Mouse (Mus musculus): Measurements from ENCODE around the gene Dxo. TPM values are rescaled to one million over a fixed set of nuclear protein-coding genes. Genes with fewer than 3 reads are reported as not detected.
"Not testable (repeated sequence)": the region's sequence is repeated elsewhere in the genome, so short reads cannot be mapped to it uniquely, and the experiment has no call there.

Dxo gene
- polyA plus RNA-seq (2014; fragmentation: Nextera tagmentation; extraction: Ambion mirVana): 66.6 and 68.6 TPM in 2 replicates

- H3K9me3 ChIP-seq (ENCODE audit: control insufficient read depth, low read length): no peaks in the 10 kb centered on the region
- H3K4me2 ChIP-seq (ENCODE audit: low read length): peak within 1 kb of the TSS; percentile 74
- H3K36me3 ChIP-seq (ENCODE audit: control insufficient read depth, insufficient read depth, low read length): peaks cover 55% of the 10 kb centered on the region
- DNase-seq (peak; percentile 99), ATAC-seq (ENCODE audit: low FRiP score, low TSS enrichment) (peak; percentile 93)
- H3K4me1 ChIP-seq (ENCODE audit: control insufficient read depth, insufficient read depth, low read length): peaks cover 14% of the 10 kb centered on the region
- peak within 1 kb of the TSS; percentile 76 for H3K4me3 ChIP-seq (replicated peaks; ENCODE audit: low read depth, low read length)
- H3K27me3 ChIP-seq (ENCODE audit: control insufficient read depth, insufficient read depth, low read length): no peaks in the 10 kb centered on the region
- H3K9ac ChIP-seq (replicated peaks; ENCODE audit: low read length): peak within 1 kb of the TSS; percentile 74
- WGBS: under 1% methylated on average over 40 of the region's 40 CpGs
- peak within 1 kb of the TSS; percentile 78 for H3K27ac ChIP-seq (replicated peaks; ENCODE audit: low read depth, low read length)
These were observed at the start of gene Dxo, which contains the start of gene Stk19 for GRCm38 (mm10) chr17:34836856-34837221. Dxo (plus strand) TSS chr17:34837019. Stk19 (minus strand) TSS chr17:34836945.

- ATAC-seq (ENCODE audit: low FRiP score, low TSS enrichment): no peak
- no peak overlapping the region for H3K4me3 ChIP-seq (replicated peaks; ENCODE audit: low read depth, low read length)
- H3K27ac ChIP-seq (replicated peaks; ENCODE audit: low read depth, low read length): no peak overlapping the region
- DNase-seq: no peak
- H3K27me3 ChIP-seq (ENCODE audit: control insufficient read depth, insufficient read depth, low read length): no peaks in the 10 kb centered on the region
- H3K36me3 ChIP-seq (ENCODE audit: control insufficient read depth, insufficient read depth, low read length): no peaks in the 10 kb centered on the region
- no peaks in the 10 kb centered on the region for H3K9me3 ChIP-seq (ENCODE audit: control insufficient read depth, low read length)
- 88% methylated on average over 10 of the region's 10 CpGs for WGBS
- H3K9ac ChIP-seq (replicated peaks; ENCODE audit: low read length): no peak overlapping the region
- H3K4me1 ChIP-seq (ENCODE audit: control insufficient read depth, insufficient read depth, low read length): no peaks in the 10 kb centered on the region
- no peak overlapping the region for H3K4me2 ChIP-seq (ENCODE audit: low read length)
These were observed 41.8 kb upstream of the Dxo start for GRCm38 (mm10) chr17:34795016-34795415.

GRCm38 (mm10) chr17:34795633-34796032 is 41.2 kb upstream of the Dxo start:
- no peaks in the 10 kb centered on the region for H3K36me3 ChIP-seq (ENCODE audit: control insufficient read depth, insufficient read depth, low read length)
- H3K4me3 ChIP-seq (replicated peaks; ENCODE audit: low read depth, low read length): no peak overlapping the region
- H3K4me2 ChIP-seq (ENCODE audit: low read length): no peak overlapping the region
- H3K4me1 ChIP-seq (ENCODE audit: control insufficient read depth, insufficient read depth, low read length): no peaks in the 10 kb centered on the region
- no peaks in the 10 kb centered on the region for H3K9me3 ChIP-seq (ENCODE audit: control insufficient read depth, low read length)
- H3K27me3 ChIP-seq (ENCODE audit: control insufficient read depth, insufficient read depth, low read length): no peaks in the 10 kb centered on the region
- no peak for ATAC-seq (ENCODE audit: low FRiP score, low TSS enrichment)
- no peak overlapping the region for H3K9ac ChIP-seq (replicated peaks; ENCODE audit: low read length)
- no peak overlapping the region for H3K27ac ChIP-seq (replicated peaks; ENCODE audit: low read depth, low read length)
- DNase-seq: peak; percentile 42
- WGBS: 69% methylated on average over 9 of the region's 9 CpGs

- H3K9ac ChIP-seq (replicated peaks; ENCODE audit: low read length): no peak overlapping the region
- no peaks in the 10 kb centered on the region for H3K36me3 ChIP-seq (ENCODE audit: control insufficient read depth, insufficient read depth, low read length)
- H3K4me3 ChIP-seq (replicated peaks; ENCODE audit: low read depth, low read length): no peak overlapping the region
- no peaks in the 10 kb centered on the region for H3K4me1 ChIP-seq (ENCODE audit: control insufficient read depth, insufficient read depth, low read length)
- WGBS: 84% methylated on average over 8 of the region's 8 CpGs
- H3K9me3 ChIP-seq (ENCODE audit: control insufficient read depth, low read length): no peaks in the 10 kb centered on the region
- DNase-seq (no peak), ATAC-seq (ENCODE audit: low FRiP score, low TSS enrichment) (no peak)
- no peaks in the 10 kb centered on the region for H3K27me3 ChIP-seq (ENCODE audit: control insufficient read depth, insufficient read depth, low read length)
- no peak overlapping the region for H3K4me2 ChIP-seq (ENCODE audit: low read length)
- H3K27ac ChIP-seq (replicated peaks; ENCODE audit: low read depth, low read length): no peak overlapping the region
These were observed 40.3 kb upstream of the Dxo start for GRCm38 (mm10) chr17:34796311-34797140.

- not testable (repeated sequence) for H3K36me3 ChIP-seq (ENCODE audit: control insufficient read depth, insufficient read depth, low read length); DNase-seq; H3K4me1 ChIP-seq (ENCODE audit: control insufficient read depth, insufficient read depth, low read length); H3K9me3 ChIP-seq (ENCODE audit: control insufficient read depth, low read length); H3K4me2 ChIP-seq (ENCODE audit: low read length); ATAC-seq (ENCODE audit: low FRiP score, low TSS enrichment); H3K4me3 ChIP-seq (replicated peaks; ENCODE audit: low read depth, low read length); H3K9ac ChIP-seq (replicated peaks; ENCODE audit: low read length); H3K27me3 ChIP-seq (ENCODE audit: control insufficient read depth, insufficient read depth, low read length); H3K27ac ChIP-seq (replicated peaks; ENCODE audit: low read depth, low read length)
- 92% methylated on average over 10 of the region's 10 CpGs for WGBS
These were observed 39.4 kb upstream of the Dxo start for GRCm38 (mm10) chr17:34797211-34797995.

GRCm38 (mm10) chr17:34798071-34798470 is 38.7 kb upstream of the Dxo start:
- DNase-seq; H3K27ac ChIP-seq (replicated peaks; ENCODE audit: low read depth, low read length); H3K4me3 ChIP-seq (replicated peaks; ENCODE audit: low read depth, low read length); H3K4me2 ChIP-seq (ENCODE audit: low read length); H3K27me3 ChIP-seq (ENCODE audit: control insufficient read depth, insufficient read depth, low read length); H3K4me1 ChIP-seq (ENCODE audit: control insufficient read depth, insufficient read depth, low read length); H3K36me3 ChIP-seq (ENCODE audit: control insufficient read depth, insufficient read depth, low read length); H3K9me3 ChIP-seq (ENCODE audit: control insufficient read depth, low read length); H3K9ac ChIP-seq (replicated peaks; ENCODE audit: low read length); ATAC-seq (ENCODE audit: low FRiP score, low TSS enrichment): not testable (repeated sequence)
- 83% methylated on average over 6 of the region's 7 CpGs for WGBS

- DNase-seq (no peak), ATAC-seq (ENCODE audit: low FRiP score, low TSS enrichment) (no peak)
- H3K4me2 ChIP-seq (ENCODE audit: low read length): no peak overlapping the region
- no peaks in the 10 kb centered on the region for H3K27me3 ChIP-seq (ENCODE audit: control insufficient read depth, insufficient read depth, low read length)
- no peaks in the 10 kb centered on the region for H3K36me3 ChIP-seq (ENCODE audit: control insufficient read depth, insufficient read depth, low read length)
- no peaks in the 10 kb centered on the region for H3K9me3 ChIP-seq (ENCODE audit: control insufficient read depth, low read length)
- H3K27ac ChIP-seq (replicated peaks; ENCODE audit: low read depth, low read length): no peak overlapping the region
- no peak overlapping the region for H3K4me3 ChIP-seq (replicated peaks; ENCODE audit: low read depth, low read length)
- no peak overlapping the region for H3K9ac ChIP-seq (replicated peaks; ENCODE audit: low read length)
- WGBS: 93% methylated on average over 14 of the region's 17 CpGs
- H3K4me1 ChIP-seq (ENCODE audit: control insufficient read depth, insufficient read depth, low read length): no peaks in the 10 kb centered on the region
These were observed 37.8 kb upstream of the Dxo start for GRCm38 (mm10) chr17:34798866-34799530.

GRCm38 (mm10) chr17:34799531-34799925 is 37.3 kb upstream of the Dxo start:
- no peaks in the 10 kb centered on the region for H3K4me1 ChIP-seq (ENCODE audit: control insufficient read depth, insufficient read depth, low read length)
- no peak overlapping the region for H3K4me3 ChIP-seq (replicated peaks; ENCODE audit: low read depth, low read length)
- DNase-seq: no peak
- no peak overlapping the region for H3K27ac ChIP-seq (replicated peaks; ENCODE audit: low read depth, low read length)
- ATAC-seq (ENCODE audit: low FRiP score, low TSS enrichment): no peak
- no peak overlapping the region for H3K9ac ChIP-seq (replicated peaks; ENCODE audit: low read length)
- WGBS: 88% methylated on average over 4 of the region's 4 CpGs
- H3K4me2 ChIP-seq (ENCODE audit: low read length): no peak overlapping the region
- no peaks in the 10 kb centered on the region for H3K27me3 ChIP-seq (ENCODE audit: control insufficient read depth, insufficient read depth, low read length)
- H3K9me3 ChIP-seq (ENCODE audit: control insufficient read depth, low read length): no peaks in the 10 kb centered on the region
- H3K36me3 ChIP-seq (ENCODE audit: control insufficient read depth, insufficient read depth, low read length): no peaks in the 10 kb centered on the region

All from midbrain, embryonic 14.5 days (tissue).